Mouse (Mus musculus) midbrain, embryonic 11.5 days (tissue): ENCODE measurements around the gene Gm9837. TPM values are rescaled to one million over a fixed set of nuclear protein-coding genes. Genes with fewer than 3 reads are reported as not detected.

Experiments
- ATAC-seq: fragments of 200-750 bp; cut with Nextera tagmentation; 2 replicates; pipeline ENCODE4 v1.8.0; 2017; ENCODE audit warnings: moderate TSS enrichment, moderate library complexity; ENCODE audit not compliant: low FRiP score
- DNase-seq: peaks from one replicate; pipeline ENCODE4 v3.0.0; 2015; ENCODE audit warnings: low spot score; ENCODE audit errors: missing footprints
- H3K27ac ChIP-seq: fragments of 300-500 bp; sonication (generic); 2 replicates; pipeline ENCODE4 v1.5.1; 2014; ENCODE audit warnings: low read depth, low read length
- H3K27me3 ChIP-seq: fragments of 300-500 bp; sonication (generic); 2 replicates; pipeline ENCODE4 v1.6.1; 2014; ENCODE audit warnings: mild to moderate bottlenecking, low read length, moderate library complexity, mixed read lengths; ENCODE audit not compliant: control insufficient read depth, insufficient read depth
- H3K36me3 ChIP-seq: fragments of 300-500 bp; sonication (generic); 2 replicates; pipeline ENCODE4 v1.6.1; 2014; ENCODE audit warnings: mild to moderate bottlenecking, low read length, moderate library complexity, mixed read lengths; ENCODE audit not compliant: control insufficient read depth, insufficient read depth
- H3K4me1 ChIP-seq: fragments of 300-500 bp; sonication (generic); 2 replicates; pipeline ENCODE4 v1.6.1; 2014; ENCODE audit warnings: low read length; ENCODE audit not compliant: control insufficient read depth, insufficient read depth
- H3K4me2 ChIP-seq: fragments of 300-500 bp; sonication (generic); 2 replicates; pipeline ENCODE4 v1.6.1; 2014; ENCODE audit warnings: mild to moderate bottlenecking, moderate library complexity
- H3K4me3 ChIP-seq: fragments of 300-500 bp; sonication (generic); 2 replicates; pipeline ENCODE4 v1.5.1; 2014; ENCODE audit warnings: low read depth, low read length
- H3K9ac ChIP-seq: fragments of 300-500 bp; sonication (generic); 2 replicates; pipeline ENCODE4 v1.6.1; 2014; ENCODE audit warnings: low read length
- H3K9me3 ChIP-seq: fragments of 300-500 bp; sonication (generic); 2 replicates; pipeline ENCODE4 v1.6.1; 2016; ENCODE audit warnings: low read length; ENCODE audit not compliant: control insufficient read depth
- WGBS: fragments of 180-500 bp; shearing (Covaris S2); extraction: QIAGEN DNeasy Blood & Tissue Kit; methylation state at CpG from one replicate; pipeline ENCODE4 v1.1.7; 2014; 5-methylcytosine and 5-hydroxymethylcytosine counted together
- polyA plus RNA-seq: library from polyadenylated mRNA; unstranded; fragments of >200 nt; fragmentation: Nextera tagmentation; extraction: Ambion mirVana; gene quantifications from 2 replicates; pipeline ENCODE4 v1.2.1, GENCODE M21; 2014

The Gm9837 gene
- not detected in 2 replicates for polyA plus RNA-seq

DNA sequence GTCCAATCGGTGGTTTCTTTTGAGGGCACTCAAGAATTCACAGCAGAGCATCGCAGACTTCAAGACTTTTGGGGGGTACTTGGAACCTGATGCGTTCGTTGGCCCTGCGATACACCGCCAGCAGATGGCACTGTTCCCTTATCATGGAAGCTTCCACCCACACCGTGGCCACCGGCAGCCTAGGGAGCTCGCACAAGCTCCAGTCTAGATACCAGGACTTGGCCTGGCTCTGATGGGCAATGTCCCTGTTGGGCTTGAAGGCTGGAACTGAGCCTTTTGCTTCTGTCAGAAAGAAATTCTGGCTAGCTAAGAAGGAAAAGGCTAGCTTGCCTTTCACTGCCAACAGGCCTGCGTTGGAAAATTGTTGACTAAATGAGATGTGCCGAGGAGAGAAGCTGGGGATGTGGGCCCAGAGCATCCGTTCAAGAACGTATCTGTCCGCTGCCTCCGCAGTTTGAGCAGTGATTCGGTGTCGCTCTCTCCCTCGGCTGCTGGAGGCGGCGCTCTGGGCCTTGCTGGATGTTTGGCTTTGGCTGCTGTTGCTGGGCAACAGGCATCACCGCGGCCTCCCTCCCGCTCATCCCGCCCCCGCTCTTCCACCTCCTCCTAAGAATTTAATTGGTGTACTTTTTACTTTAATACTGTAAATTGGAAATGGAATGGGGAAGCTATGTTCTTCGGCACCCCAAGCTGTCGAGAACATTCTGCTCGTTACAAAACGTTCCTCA, at the start of gene Gm9837:
Gene Gm9837 (minus strand): TSS at position 512 of the 728 bp plus-strand sequence.
- Histone ChIP-seq H3K27me3 (peaks cover 46% of the 10 kb centered on the region), H3K4me2 (peak within 1 kb of the TSS; percentile 34), H3K27ac (no peak within 1 kb of the TSS), H3K36me3 (no peaks in the 10 kb centered on the region), H3K9ac (peak within 1 kb of the TSS; percentile 7), H3K4me1 (peaks cover 9% of the 10 kb centered on the region), H3K9me3 (no peaks in the 10 kb centered on the region), H3K4me3 (peak within 1 kb of the TSS; percentile 1)
- WGBS = 2% methylated on average over 29 of the region's 29 CpGs
- peak; percentile 98 for DNase-seq
- peak; percentile 82 for ATAC-seq

- Histone ChIP-seq H3K4me2 (peak within 1 kb of the TSS; percentile 77), H3K27me3 (peaks cover 7% of the 10 kb centered on the region; the same call in 1 of the 2 replicates), H3K9ac (peak within 1 kb of the TSS; percentile 81), H3K9me3 (no peaks in the 10 kb centered on the region), H3K4me1 (peaks cover 18% of the 10 kb centered on the region), H3K4me3 (peak within 1 kb of the TSS; percentile 60), H3K27ac (no peak within 1 kb of the TSS), H3K36me3 (no peaks in the 10 kb centered on the region)
- DNase-seq (peak; percentile 96), ATAC-seq (peak; percentile 86)
- 4% methylated on average over 79 of the region's 79 CpGs for WGBS
These were observed 49.2 kb upstream of the Gm9837 start, which contains the start of gene Sept8 for GRCm38 (mm10) chr11:53519207-53520121. TSS of gene Sept8 (plus strand) at chr11:53519257.

DNA sequence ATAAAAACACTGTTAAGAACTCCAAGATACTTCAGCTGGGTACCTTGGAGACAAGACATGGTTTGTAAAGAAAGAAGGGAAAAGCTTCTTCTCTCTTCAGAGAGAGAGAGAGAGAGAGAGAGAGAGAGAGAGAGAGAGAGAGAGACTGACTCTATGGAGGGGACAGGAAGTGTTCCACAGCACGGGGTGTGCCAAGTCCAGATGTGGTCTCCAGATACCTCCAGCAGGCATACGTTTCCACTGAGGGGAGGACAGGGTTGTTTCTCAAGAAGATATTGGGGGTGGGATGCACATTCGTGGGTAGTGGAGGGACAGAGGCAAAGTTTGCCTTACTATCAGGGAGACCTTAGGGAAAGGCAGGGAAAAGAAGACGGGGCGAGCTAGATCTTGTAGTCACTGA, 48.5 kb upstream of the Gm9837 start:
- DNase-seq (no peak), ATAC-seq (no peak)
- Histone ChIP-seq H3K4me2 (no peak overlapping the region), H3K9me3 (no peaks in the 10 kb centered on the region), H3K27ac (no peak overlapping the region), H3K4me3 (no peak overlapping the region), H3K27me3 (peaks cover 7% of the 10 kb centered on the region; the same call in 1 of the 2 replicates), H3K9ac (no peak overlapping the region), H3K4me1 (peaks cover 18% of the 10 kb centered on the region), H3K36me3 (no peaks in the 10 kb centered on the region)
- WGBS = 53% methylated on average over 5 of the region's 5 CpGs

DNA sequence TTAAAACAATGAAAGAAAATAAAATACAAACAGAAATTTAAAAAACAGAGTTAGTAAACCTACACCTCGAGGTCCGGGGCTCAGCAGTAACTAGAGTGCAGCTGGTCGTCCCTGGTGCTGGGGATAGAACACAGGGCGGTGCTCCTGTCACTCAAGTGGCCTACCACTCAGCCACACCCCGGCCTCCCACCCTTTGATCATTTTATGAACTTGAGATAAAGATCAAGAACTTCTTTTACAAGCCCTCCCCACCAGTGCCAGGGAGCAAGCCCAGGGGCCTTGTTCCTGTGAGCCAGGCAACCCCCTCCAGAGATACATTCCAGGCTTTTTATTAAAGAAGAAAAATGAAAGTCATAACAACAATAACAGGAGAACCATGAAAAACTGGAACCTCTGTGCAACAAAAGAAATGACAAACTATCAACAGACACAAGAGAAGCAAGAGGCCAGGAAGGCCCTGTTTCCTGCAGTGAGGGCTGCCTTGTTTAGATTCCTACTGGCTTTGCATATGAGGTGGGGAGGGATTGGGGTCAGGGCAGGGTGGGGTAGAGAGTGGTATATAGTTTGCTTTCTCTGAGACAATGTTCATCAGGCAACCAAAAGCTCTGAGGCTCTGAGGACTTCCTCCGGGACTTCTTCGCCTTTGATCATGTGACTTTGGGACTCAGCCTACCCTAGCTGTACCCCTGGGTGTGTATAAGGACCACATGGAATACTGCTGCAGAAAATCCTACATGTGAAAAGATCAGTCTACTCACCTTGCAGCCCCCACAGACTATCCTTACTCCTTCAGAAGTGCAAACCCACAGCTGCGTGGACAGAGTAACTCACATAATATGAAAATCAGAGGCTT, 46.7 kb upstream of the Gm9837 start:
- Histone ChIP-seq H3K27ac (no peak overlapping the region), H3K9me3 (no peaks in the 10 kb centered on the region), H3K4me1 (peaks cover 18% of the 10 kb centered on the region), H3K4me2 (no peak overlapping the region), H3K27me3 (peaks cover 7% of the 10 kb centered on the region; the same call in 1 of the 2 replicates), H3K4me3 (no peak overlapping the region), H3K9ac (no peak overlapping the region), H3K36me3 (no peaks in the 10 kb centered on the region)
- ATAC-seq (no peak), DNase-seq (no peak)
- 63% methylated on average over 8 of the region's 8 CpGs for WGBS

GRCm38 (mm10) chr11:53510351-53510750, 40.1 kb upstream of the Gm9837 start:
- H3K27ac ChIP-seq = no peak overlapping the region
- DNase-seq (no peak), ATAC-seq (no peak)
- no peaks in the 10 kb centered on the region for H3K27me3 ChIP-seq
- 59% methylated on average over 5 of the region's 5 CpGs for WGBS
- no peaks in the 10 kb centered on the region for H3K9me3 ChIP-seq
- no peaks in the 10 kb centered on the region for H3K36me3 ChIP-seq
- no peak overlapping the region for H3K9ac ChIP-seq
- no peaks in the 10 kb centered on the region for H3K4me1 ChIP-seq
- H3K4me3 ChIP-seq = no peak overlapping the region
- H3K4me2 ChIP-seq = no peak overlapping the region

- Histone ChIP-seq H3K36me3 (no peaks in the 10 kb centered on the region), H3K9me3 (no peaks in the 10 kb centered on the region), H3K9ac (no peak overlapping the region), H3K4me3 (no peak overlapping the region), H3K4me1 (no peaks in the 10 kb centered on the region), H3K27ac (no peak overlapping the region), H3K27me3 (no peaks in the 10 kb centered on the region), H3K4me2 (no peak overlapping the region)
- 52% methylated on average over 3 of the region's 3 CpGs for WGBS
- no peak for ATAC-seq
- no peak for DNase-seq
These were observed 38.3 kb upstream of the Gm9837 start for GRCm38 (mm10) chr11:53508591-53508990.

- WGBS = 74% methylated on average over 7 of the region's 7 CpGs
- Histone ChIP-seq H3K4me1 (no peaks in the 10 kb centered on the region), H3K4me2 (no peak overlapping the region), H3K27me3 (no peaks in the 10 kb centered on the region), H3K36me3 (no peaks in the 10 kb centered on the region), H3K4me3 (no peak overlapping the region), H3K9ac (no peak overlapping the region), H3K9me3 (no peaks in the 10 kb centered on the region), H3K27ac (no peak overlapping the region)
- DNase-seq (no peak), ATAC-seq (no peak)
These were observed 37.9 kb upstream of the Gm9837 start for GRCm38 (mm10) chr11:53508152-53508551.

DNA sequence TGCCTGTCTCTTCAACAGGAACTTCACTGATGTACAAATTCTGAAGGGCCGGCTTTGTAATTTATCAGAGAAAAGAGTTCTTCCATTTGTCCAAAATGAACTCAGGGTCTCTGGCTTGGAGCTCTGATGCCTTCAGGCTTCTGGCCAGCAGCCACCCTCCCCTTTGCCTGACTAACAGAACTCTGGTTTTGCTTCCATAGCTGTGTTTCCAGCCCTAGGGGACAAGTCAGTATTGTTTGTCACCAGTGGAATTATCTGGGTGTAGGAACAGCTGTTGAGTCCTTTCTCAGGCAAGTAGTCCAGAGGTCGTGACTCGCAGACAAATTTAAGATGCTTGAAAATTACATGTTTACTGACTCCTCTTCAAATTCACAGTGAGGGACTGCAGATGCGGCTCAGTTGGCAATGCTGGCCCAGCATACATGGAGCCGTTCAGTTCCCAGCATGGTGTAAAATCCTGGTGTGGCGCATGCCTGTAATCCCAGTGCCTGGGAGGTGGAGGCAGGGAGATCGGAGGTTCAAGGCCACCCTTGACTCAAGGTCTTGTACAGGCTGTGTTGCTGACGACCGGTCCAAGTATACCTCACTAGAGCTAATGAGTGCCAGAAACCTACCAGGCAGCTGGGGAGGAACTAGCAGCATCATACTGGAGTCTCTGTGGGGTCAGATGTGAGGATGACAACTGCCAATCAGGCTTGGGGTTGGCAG, 37.0 kb upstream of the Gm9837 start:
- 90% methylated on average over 9 of the region's 9 CpGs for WGBS
- Histone ChIP-seq H3K27ac (no peak overlapping the region), H3K4me3 (no peak overlapping the region), H3K4me1 (no peaks in the 10 kb centered on the region), H3K4me2 (no peak overlapping the region), H3K9ac (no peak overlapping the region), H3K9me3 (no peaks in the 10 kb centered on the region), H3K36me3 (no peaks in the 10 kb centered on the region), H3K27me3 (no peaks in the 10 kb centered on the region)
- DNase-seq = no peak
- no peak for ATAC-seq
